Mouse (Mus musculus) right cerebral cortex, postnatal 14 days (tissue): ENCODE results near the gene Adarb1.

Experiments used
- DNase-seq: peaks from one replicate; pipeline ENCODE4 v3.0.0; 2022

Adarb1 gene

GRCm38 (mm10) chr10:77418138-77418537, at the start of gene Adarb1:
Gene Adarb1 (minus strand): TSS chr10:77418270.
- peak; percentile 89 for DNase-seq

GRCm38 (mm10) chr10:77467407-77467806, 49.3 kb upstream of the Adarb1 start:
- DNase-seq, result no peak

- DNase-seq, result no peak
These were observed 47.8 kb upstream of the Adarb1 start for GRCm38 (mm10) chr10:77465902-77466301.

- no peak for DNase-seq
These were observed 46.3 kb upstream of the Adarb1 start for GRCm38 (mm10) chr10:77464181-77464936.

GRCm38 (mm10) chr10:77461161-77461560, 43.1 kb upstream of the Adarb1 start:
- DNase-seq, result no peak

GRCm38 (mm10) chr10:77457701-77458100, 39.6 kb upstream of the Adarb1 start:
- DNase-seq, result no peak

- DNase-seq, result no peak
These were observed 38.4 kb upstream of the Adarb1 start for GRCm38 (mm10) chr10:77456507-77456906.

- DNase-seq, result no peak
These were observed 37.4 kb upstream of the Adarb1 start for GRCm38 (mm10) chr10:77455251-77456010.

GRCm38 (mm10) chr10:77454795-77455194, 36.7 kb upstream of the Adarb1 start:
- no peak for DNase-seq

- no peak for DNase-seq
These were observed 33.8 kb upstream of the Adarb1 start for GRCm38 (mm10) chr10:77451822-77452221.

- no peak for DNase-seq
These were observed 32.0 kb upstream of the Adarb1 start for GRCm38 (mm10) chr10:77450159-77450464.

GRCm38 (mm10) chr10:77449315-77450158, 31.5 kb upstream of the Adarb1 start:
- DNase-seq, result no peak

GRCm38 (mm10) chr10:77448698-77449247, 30.7 kb upstream of the Adarb1 start:
- no peak for DNase-seq

- DNase-seq, result no peak
These were observed 30.1 kb upstream of the Adarb1 start for GRCm38 (mm10) chr10:77448209-77448608.

- DNase-seq, result no peak
These were observed 29.7 kb upstream of the Adarb1 start for GRCm38 (mm10) chr10:77447755-77448154.

GRCm38 (mm10) chr10:77442250-77442649, 24.2 kb upstream of the Adarb1 start:
- DNase-seq, result no peak

GRCm38 (mm10) chr10:77441812-77442211, 23.7 kb upstream of the Adarb1 start:
- no peak for DNase-seq

- no peak for DNase-seq
These were observed 23.0 kb upstream of the Adarb1 start for GRCm38 (mm10) chr10:77440841-77441755.

- no peak for DNase-seq
These were observed 22.2 kb upstream of the Adarb1 start for GRCm38 (mm10) chr10:77440286-77440685.

- no peak for DNase-seq
These were observed 21.0 kb upstream of the Adarb1 start for GRCm38 (mm10) chr10:77439026-77439425.

- DNase-seq, result no peak
These were observed 20.0 kb upstream of the Adarb1 start for GRCm38 (mm10) chr10:77438021-77438420.

- DNase-seq, result no peak
These were observed 17.3 kb upstream of the Adarb1 start for GRCm38 (mm10) chr10:77435343-77435742.
